Mouse (Mus musculus) granulocyte monocyte progenitor cell, adult 5-6 weeks (primary cell): Measurements from ENCODE around the gene Hoxa11. TPM values are rescaled to one million over a fixed set of nuclear protein-coding genes. Genes with fewer than 3 reads are reported as not detected.

Experiments used
- ATAC-seq: replicated peaks from 2 replicates; pipeline ENCODE4 v1.8.0; 2016; ENCODE audit warnings: mild to moderate bottlenecking, moderate TSS enrichment, inconsistent platforms; ENCODE audit not compliant: poor library complexity, severe bottlenecking
- total RNA-seq, 2 experiments: library from RNA; stranded (forward) in 1 of 2; stranded (reverse) in 1 of 2; fragments of 200-712, 200-1000 nt in 1 of 2; fragments of >200 nt in 1 of 2; fragmentation: Nextera tagmentation in 1 of 2; gene quantifications; 2 replicates each; pipeline ENCODE4 v1.2.3; 2014 to 2017

Gene Hoxa11
- total RNA-seq, 2 experiments from 2014 or later: not detected

- ATAC-seq: no peak
Observed at GRCm38 (mm10) chr6:52221993-52222685, 23.5 kb downstream of the Hoxa11 start.

DNA sequence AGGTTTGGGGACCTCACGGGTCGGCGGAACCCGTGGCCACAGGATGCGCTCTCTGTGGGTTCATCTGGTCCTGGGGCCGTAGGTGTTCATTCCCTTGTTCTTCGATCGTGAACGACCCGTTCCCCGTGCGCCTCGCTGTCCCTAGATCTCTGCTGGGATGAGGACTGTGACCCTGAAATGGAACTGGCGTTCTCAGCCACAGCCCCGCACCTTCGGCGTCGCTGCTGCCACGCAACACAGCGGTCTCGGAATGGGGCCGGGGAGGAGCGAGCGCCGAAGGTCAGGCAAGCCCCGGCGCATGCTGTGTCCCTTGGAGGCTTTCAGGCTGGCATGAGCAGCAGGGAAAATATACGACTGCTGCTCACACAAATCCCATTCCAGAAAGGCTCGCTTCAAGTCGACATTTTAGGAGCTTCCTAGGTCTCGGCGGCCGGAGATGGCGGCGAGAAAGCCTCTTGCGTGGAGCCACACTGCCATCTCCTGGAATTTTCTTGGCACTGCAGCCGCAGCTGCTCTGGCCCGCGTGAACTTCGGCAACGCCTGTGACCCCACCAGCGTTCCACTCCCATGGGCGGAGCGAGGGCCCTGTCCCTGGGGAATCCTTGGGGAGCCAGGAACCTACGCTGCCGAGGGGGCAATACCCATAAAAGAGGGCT is 24.1 kb downstream of the Hoxa11 start, which contains the start of gene Hoxa7:
TSS of gene Hoxa7 (minus strand) at position 518 of the 656 bp plus-strand sequence.
- peak; percentile 60 for ATAC-seq

- ATAC-seq: no peak
Observed at GRCm38 (mm10) chr6:52220865-52221310, 24.7 kb downstream of the Hoxa11 start.

DNA sequence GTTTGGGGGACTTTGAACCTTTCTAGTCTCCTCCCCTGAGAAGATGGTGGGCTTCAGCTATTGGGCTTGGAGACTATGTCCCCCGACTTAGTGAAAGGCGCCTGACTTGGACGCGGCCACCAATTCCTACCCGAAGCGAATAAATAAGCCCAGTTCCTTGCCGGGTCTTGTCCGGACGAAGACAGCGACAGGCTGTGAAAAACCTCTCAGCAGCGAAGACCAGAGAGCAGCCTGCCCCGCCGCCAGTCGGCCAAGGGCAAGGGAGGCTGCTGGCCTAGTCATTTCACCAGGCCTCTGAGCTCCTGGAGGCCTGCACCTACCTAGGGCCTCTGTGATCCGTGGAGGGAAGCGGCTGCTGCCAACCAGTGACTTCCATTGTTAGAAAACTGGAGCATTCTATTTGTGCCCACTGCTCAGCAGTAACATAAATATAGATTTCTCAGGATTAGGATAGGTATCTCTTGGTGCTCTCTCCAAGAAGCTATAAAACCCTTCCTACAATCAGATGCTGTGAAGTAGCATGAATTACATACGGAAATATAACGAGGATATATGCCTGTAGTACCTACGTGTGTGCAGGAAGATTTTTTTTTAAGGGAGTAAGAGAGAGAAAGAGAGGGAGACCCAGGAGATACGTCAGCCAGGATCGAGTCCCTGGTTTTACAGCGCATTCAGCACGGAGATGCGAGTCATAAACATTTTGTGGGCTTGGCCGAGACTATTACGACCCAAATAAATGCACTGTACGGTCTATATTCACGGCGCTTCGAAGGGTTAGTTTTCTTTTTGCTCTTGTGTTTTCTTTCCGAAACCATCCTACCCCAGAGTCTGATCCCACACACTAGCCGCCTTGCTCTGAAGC is 25.4 kb downstream of the Hoxa11 start:
- ATAC-seq: no peak

DNA sequence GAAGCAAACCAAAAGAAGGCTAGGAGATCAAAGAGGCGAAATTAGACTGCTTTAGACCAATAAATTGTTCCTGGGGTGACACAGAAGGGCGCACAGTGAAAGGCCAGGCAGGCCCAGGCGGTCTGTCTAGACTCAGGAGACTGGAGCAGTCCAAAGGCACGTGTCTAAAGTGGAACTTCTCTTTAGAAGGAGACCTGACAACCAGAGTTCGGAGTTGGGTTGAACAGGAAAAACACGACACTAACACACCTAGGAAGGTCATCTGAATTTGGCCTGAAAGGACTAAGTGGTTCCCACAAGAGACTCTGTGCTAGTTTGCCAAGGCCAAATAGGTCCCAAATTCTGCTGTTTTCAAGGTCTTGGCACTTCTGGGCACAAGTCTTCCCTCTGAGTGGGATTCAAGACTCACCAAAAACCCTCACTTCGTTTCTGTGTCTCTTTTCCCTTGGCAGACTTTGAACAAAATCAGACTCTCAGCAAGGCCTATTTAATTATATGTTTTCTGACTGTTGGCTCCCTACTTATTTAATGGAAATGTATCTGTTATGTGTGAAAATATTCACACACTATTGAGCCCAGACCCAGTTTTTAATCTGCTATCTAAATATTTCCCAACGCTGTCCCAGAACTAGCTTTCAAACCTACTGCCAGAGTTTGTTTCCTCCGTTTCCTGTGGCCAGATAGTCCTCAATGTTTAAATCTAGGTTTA is 26.2 kb downstream of the Hoxa11 start:
- no peak for ATAC-seq

DNA sequence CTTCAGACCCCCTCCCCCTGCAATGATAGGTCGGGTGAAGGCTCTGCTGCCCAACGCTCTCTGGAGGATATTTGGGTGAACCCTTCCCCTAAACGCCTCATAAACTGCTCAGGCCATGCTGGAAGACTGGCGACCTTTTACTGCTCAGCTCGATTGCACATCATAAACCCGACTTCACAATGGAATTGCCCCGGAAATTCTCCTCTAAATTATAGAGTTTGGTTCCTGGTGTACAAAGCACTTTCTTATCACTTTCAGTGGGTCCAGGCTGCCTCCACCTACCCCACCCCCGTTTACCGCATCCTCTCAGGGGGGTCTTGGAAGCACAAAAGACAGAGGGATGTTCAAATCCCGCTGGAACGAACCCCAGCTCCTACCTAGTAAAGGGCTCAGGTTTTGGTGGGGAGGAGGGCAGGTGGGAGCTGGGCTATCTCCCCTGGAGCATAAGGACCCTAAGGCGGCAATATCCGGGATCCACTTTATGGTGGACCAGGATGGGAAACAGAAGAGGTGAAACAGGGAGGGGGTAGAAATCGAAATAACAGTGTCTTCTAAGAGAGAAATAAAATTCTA is 26.9 kb downstream of the Hoxa11 start:
- ATAC-seq: no peak

DNA sequence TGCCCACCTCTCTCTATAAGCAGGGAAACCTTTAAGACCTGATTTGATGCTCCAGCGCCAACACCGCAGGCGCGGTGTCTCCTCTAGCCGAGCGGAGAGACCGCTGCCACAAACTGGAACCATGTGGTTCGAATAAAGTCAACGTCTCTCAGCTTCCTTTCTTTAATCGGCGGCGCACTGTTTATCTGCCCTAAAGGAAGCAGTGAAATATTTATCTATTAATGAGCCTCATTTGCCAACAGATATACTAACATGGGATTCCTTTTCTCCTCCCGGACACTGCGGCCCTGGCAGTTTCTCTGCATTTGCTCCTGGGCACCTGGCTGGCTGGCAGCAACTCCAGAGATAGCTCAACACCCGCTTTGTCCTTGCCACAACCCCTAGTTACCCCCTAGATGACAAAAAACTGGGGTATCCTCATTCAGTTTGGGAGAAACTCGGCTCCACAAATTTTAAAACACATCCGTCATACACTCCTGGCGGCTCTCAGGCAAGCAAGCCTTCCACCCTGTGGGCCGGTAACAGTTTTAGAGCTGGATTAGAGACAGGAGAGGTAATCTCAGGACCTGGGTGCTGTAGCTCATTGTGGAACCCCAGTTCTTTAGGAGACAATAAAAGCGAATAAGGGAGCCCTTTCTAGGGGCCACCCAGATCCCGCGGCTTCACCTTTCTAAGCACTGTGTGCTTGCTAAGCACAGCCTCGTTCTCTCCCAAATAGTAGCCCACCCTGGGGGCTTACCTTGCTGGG is 27.5 kb downstream of the Hoxa11 start:
- ATAC-seq: no peak

DNA sequence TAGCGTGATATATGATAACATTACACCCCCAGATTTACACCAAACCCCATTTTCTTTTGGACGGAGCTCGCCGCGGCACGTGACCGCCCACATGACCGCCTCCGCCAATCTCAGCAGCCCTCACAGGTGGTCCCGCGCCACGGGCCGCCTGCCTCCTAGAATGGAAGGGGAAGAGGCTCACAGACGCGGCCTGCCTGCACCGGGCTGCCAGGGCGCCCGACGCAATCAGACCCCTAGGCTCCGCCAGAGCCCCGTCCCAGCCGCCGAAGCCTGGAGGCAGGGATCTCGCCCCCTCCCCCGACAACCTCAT is 28.2 kb downstream of the Hoxa11 start:
- peak; percentile 59 for ATAC-seq

DNA sequence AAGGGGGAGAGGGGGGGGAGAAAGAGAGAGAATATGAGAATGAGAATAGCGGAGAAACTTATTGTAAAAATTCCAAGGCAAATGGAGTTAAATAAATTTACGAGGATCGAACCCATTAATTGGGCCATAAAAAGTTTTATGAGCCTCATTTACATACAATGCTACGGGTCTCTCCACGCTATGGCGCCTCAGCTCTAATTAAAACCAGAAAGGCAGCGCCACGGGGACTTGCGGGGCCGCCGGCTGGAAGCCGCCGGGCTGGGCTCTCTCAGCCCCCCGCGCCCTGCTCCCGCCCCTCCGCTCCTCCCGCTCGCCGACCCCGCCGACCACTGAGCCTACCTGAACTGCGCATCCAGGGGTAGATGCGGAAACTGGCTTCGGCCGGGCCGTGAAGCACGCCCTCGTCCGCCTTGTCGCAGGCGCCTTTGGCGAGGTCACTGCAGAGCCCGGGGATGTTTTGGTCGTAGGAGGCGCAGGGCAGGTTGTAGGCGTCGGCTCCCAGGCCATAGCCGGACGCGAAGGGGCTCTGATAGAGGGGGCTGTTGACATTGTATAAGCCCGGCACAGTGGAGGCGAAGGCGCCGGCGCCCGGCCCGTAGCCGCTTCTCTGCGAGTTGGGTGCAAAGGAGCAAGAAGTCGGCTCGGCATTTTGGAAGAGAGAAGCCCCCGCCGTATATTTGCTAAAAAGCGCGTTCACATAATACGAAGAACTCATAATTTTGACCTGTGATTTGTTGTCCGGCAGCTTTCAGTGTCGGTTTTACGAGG is 28.7 kb downstream of the Hoxa11 start:
- no peak for ATAC-seq

DNA sequence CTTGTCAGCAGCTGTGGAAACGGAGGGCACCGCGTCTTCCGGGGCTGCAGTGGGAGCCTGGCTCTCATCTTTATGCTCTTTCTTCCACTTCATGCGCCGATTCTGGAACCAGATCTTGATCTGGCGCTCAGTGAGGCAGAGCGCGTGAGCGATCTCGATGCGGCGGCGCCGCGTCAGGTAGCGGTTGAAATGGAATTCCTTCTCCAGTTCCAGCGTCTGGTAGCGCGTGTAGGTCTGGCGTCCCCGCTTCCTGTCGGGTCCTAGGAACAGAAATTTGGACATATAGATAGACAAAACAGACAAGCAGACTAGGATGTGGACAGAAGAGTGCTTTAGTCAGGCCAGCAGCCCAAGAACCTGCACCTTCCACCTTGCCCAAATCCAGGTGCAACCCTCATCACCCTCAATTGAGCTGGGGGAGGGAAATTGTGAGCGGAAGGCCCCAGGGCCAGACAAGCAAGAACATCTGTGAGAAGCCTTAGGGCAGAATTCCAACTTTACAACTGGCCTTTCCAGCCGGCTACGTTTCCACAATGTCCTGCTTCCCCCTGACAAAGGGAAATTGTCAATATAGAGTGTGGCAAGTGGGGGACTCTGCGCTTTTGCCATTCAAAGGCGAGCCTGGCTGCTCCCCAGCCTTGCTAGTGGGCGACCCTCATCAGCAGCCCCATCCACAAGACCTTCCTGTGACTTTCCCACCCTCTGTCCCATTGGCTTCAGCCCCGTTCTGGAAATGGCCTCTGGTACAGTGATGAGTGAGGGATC is 29.7 kb downstream of the Hoxa11 start:
- ATAC-seq: no peak

DNA sequence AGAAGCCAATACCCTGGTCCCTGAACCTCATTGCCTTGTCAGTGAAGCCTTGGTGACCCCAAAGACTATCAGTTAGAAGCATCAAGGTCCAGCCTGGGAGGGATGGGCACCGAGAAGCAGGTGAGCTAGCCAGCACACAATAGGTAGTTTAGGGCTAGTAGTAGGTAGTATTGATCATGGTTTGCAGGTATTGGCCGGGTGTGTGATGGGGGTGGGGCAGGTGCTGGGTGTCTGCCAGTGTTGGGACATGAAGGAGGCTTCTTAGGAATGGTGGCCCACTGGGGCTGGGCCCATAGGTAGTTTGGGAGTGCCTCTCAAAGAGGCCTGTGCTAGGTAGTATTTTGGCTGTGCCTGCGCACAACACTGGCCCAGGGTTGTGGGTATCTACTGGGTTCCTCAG is 30.5 kb downstream of the Hoxa11 start:
- no peak for ATAC-seq

DNA sequence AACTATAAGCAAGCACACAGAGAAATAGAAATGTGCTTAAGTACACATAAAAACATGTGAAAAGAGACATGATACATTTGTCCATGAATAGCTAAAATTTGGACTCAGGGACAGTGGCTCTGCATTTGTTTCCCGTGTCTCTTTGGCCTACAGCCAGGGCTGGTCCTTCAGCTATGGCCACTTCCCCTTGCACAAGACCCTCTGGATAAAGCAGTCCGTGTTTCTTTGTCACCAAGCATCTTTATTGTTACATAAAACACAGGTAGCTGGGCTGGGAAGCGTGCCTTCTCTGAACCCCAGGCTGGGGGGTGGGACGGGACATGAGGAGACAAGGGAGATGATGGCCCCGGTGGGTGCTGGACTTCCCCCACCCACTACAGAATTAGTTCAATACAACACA is 31.3 kb downstream of the Hoxa11 start:
- ATAC-seq: no peak

DNA sequence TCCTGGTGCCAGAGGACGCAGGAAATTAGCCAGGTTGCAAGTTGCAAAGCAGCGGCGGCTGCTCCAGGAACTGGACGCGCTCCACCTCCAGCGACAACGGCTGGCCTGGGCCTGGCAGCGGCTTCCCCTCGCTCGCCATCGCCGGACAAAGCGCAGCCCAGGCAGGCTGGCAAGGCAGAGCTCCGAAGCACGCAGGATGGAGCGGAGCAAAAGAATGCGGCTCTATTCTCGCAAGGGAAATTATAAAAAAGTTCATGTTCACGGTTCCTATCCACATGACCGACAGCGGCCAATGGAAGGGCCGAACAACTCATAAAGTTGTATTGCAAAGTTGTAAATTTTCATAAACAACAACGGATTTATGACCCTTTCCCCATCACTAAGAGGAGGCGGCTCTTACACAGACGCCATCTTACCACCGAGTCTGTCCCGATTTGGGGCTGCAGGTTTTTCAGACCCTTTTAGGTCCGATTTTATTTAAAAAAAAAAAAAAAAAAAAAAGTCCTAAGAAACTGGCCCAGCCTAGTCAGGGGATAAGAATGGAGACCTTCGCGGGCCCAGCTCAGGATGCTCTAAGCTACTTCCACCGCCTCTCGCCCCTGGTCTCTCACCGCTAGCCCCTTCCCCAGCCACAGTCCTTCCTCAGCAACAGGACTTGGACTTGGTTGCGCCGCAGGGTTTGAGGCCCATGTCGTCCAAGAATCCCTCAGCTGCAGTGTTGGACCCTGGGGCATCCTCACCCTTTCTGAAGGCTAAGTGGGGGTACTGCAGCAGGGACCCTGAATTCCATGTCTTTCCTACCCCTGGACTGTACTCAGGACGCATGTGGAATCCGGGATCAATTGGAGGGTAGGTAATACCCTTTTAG is 32.3 kb downstream of the Hoxa11 start, which contains the start of the genes Hoxa3 and Gm28308:
TSS of gene Hoxa3 (minus strand) at position 218 of the 868 bp plus-strand sequence.
TSS of gene Gm28308 (minus strand) at position 221 of the 868 bp plus-strand sequence.
- peak; percentile 8; the same call in 1 of the 2 replicates for ATAC-seq

GRCm38 (mm10) chr6:52212556-52213118 is 33.0 kb downstream of the Hoxa11 start:
- ATAC-seq: 0 out of 2 replicates have a peak, but pooled peaks have one; percentile 15

GRCm38 (mm10) chr6:52211961-52212360 is 33.6 kb downstream of the Hoxa11 start:
- ATAC-seq: no peak

DNA sequence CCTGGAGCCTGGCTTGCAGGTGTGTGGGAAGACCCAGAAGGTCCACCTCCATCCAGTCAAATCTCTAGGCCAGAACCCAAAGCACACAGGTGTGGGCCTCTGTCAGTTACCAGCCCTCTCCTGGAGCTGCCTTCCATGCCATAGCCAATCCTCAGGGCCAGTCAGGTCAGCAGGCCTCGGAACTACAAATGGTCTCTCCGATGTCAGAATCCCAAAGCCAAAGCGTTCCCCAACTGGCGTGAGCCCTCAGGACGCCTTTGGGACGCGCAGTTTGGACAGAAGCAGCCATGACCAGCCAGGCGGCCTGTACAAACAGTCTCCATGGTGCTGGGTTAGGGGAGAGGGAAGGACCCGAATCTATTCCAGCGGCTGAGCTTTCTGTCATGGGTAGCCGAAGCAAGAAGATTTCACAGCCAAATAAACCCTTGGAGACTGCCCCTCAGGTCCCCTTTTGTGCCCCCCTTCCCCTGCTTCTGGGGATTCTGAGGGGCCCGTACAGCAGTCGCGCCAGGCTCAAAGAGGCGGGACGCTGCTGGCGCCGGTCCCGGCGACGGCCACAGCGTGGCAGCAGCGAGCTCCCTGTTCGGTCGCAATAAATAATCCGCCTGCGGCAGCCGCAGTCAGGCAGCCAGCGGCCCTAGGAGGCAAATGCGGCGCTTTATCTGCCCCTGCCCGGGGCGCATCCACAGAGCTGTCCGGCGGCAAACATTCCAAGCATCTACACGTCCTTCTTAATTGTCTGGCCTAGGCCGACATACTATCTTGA is 34.3 kb downstream of the Hoxa11 start:
- peak; percentile 75 for ATAC-seq
